Mouse (Mus musculus) forebrain, embryonic 13.5 days (tissue): ENCODE measurements around the gene 6030468B19Rik. TPM values are rescaled to one million over a fixed set of nuclear protein-coding genes. Genes with fewer than 3 reads are reported as not detected.
"Not testable (repeated sequence)": the region's sequence is repeated elsewhere in the genome, so short reads cannot be mapped to it uniquely, and the experiment has no call there.

Experiments used
- ATAC-seq: fragments of 200-750 bp; cut with Nextera tagmentation; 2 replicates; pipeline ENCODE4 v1.8.0; 2017
- H3K27ac ChIP-seq: fragments of 300-500 bp; sonication (generic); 2 replicates; pipeline ENCODE4 v1.5.1; 2015; ENCODE audit warnings: inconsistent platforms, mild to moderate bottlenecking, moderate library complexity
- H3K27me3 ChIP-seq: fragments of 300-500 bp; sonication (generic); 2 replicates; pipeline ENCODE4 v1.6.1; 2015; ENCODE audit warnings: mild to moderate bottlenecking, inconsistent platforms
- H3K36me3 ChIP-seq: fragments of 300-500 bp; sonication (generic); 2 replicates; pipeline ENCODE4 v1.6.1; 2015; ENCODE audit warnings: mild to moderate bottlenecking, inconsistent platforms; ENCODE audit not compliant: poor library complexity, severe bottlenecking
- H3K4me1 ChIP-seq: fragments of 300-500 bp; sonication (generic); 2 replicates; pipeline ENCODE4 v1.6.1; 2015; ENCODE audit warnings: inconsistent platforms
- H3K4me2 ChIP-seq: fragments of 300-500 bp; sonication (generic); 2 replicates; pipeline ENCODE4 v1.6.1; 2015; ENCODE audit warnings: inconsistent platforms, mild to moderate bottlenecking, moderate library complexity
- H3K4me3 ChIP-seq: fragments of 300-500 bp; sonication (generic); 2 replicates; pipeline ENCODE4 v1.5.1; 2015; ENCODE audit warnings: mild to moderate bottlenecking, inconsistent platforms
- H3K9ac ChIP-seq: fragments of 300-500 bp; sonication (generic); 2 replicates; pipeline ENCODE4 v1.6.1; 2015; ENCODE audit warnings: mild to moderate bottlenecking, inconsistent platforms
- H3K9me3 ChIP-seq: fragments of 300-500 bp; sonication (generic); replicated peaks from 2 replicates; pipeline ENCODE4 v1.6.1; 2016; ENCODE audit warnings: inconsistent platforms
- WGBS: fragments of 180-500 bp; shearing (Covaris S2); methylation state at CpG from one replicate; pipeline ENCODE4 v1.1.7; 2015; 5-methylcytosine and 5-hydroxymethylcytosine counted together
- polyA plus RNA-seq: library from polyadenylated mRNA; unstranded; fragments of >200 nt; fragmentation: Nextera tagmentation; extraction: Ambion mirVana; gene quantifications from 2 replicates; pipeline ENCODE4 v1.2.1, GENCODE M21; 2015

The 6030468B19Rik gene
- polyA plus RNA-seq, 1 experiment from 2014 or later: not detected

- under 1% methylated on average over 34 of the region's 34 CpGs for WGBS
- Histone ChIP-seq H3K27ac (peak within 1 kb of the TSS; percentile 89), H3K4me2 (peak within 1 kb of the TSS; percentile 86), H3K9me3 (no peaks in the 10 kb centered on the region), H3K36me3 (peaks cover 33% of the 10 kb centered on the region), H3K4me1 (peaks cover 63% of the 10 kb centered on the region), H3K27me3 (no peaks in the 10 kb centered on the region), H3K4me3 (peak within 1 kb of the TSS; percentile 56), H3K9ac (peak within 1 kb of the TSS; percentile 82)
- ATAC-seq: peak; percentile 72
Measured at GRCm38 (mm10) chr11:117825333-117826101, 28.1 kb downstream of the 6030468B19Rik start, which contains the start of the genes Afmid and Tk1. Gene Afmid (plus strand): TSS chr11:117825924. Gene Tk1 (minus strand): TSS chr11:117826092.

- Histone ChIP-seq H3K27me3 (no peaks in the 10 kb centered on the region), H3K27ac (peak overlapping the region; percentile 89), H3K9ac (peak overlapping the region; percentile 82), H3K4me3 (peak overlapping the region; percentile 56), H3K9me3 (no peaks in the 10 kb centered on the region), H3K36me3 (peaks cover 27% of the 10 kb centered on the region), H3K4me2 (peak overlapping the region; percentile 86), H3K4me1 (peaks cover 63% of the 10 kb centered on the region)
- ATAC-seq: no peak; the same call in 1 of the 2 replicates
- WGBS: 3% methylated on average over 5 of the region's 5 CpGs
Measured at GRCm38 (mm10) chr11:117826164-117826563, 28.7 kb downstream of the 6030468B19Rik start.

DNA sequence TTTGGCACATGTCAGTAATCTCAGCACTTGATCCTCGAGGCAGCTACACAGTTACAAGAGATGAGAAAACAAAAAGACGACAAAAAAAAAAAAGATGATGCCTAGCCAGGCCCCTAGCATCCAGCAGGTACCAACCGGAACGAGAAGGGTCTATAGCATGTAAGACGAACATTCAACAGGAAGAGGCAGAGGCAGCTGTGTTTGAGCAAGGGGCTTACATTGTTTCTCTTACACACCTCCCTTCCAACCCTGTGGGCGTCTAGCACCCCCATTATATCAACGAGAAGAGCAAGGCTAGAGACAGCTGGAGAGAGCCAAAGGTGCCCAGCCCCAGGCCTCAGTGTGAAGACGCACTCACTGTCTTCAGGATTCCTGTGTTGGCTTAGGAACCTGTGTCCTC lies 29.5 kb downstream of the 6030468B19Rik start:
- 0 out of 2 replicates have a peak overlapping the region, but pooled peaks have one; percentile 26 for H3K9ac ChIP-seq

DNA sequence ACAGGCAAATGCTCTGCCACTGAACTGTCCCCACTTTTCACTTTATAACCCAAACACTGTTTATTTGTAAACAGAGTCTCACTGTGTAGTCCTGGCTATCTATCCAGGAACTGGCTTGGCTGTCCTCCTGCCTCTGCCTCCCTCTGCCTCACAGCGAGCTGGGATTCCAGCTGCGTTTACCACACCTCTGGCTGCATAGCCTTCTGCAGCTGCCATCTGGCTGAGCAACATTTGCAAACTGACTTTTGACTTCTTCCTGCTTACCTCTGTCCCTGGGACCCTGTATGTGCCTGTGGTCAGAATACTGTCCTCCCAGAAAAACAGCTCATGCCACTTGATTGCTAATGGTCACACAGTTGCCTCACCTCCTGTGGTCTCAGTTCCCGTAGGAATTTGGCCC lies 29.9 kb downstream of the 6030468B19Rik start:
- H3K36me3 ChIP-seq: peaks cover 15% of the 10 kb centered on the region
- 0 out of 2 replicates have a peak overlapping the region, but pooled peaks have one; percentile 86 for H3K4me2 ChIP-seq
- H3K4me3 ChIP-seq: no peak overlapping the region
- H3K9ac ChIP-seq: 0 out of 2 replicates have a peak overlapping the region, but pooled peaks have one; percentile 26
- no peaks in the 10 kb centered on the region for H3K27me3 ChIP-seq
- WGBS: 77% methylated on average over 3 of the region's 3 CpGs
- H3K9me3 ChIP-seq: no peaks in the 10 kb centered on the region
- no peak for ATAC-seq
- no peak overlapping the region for H3K27ac ChIP-seq
- H3K4me1 ChIP-seq: peaks cover 71% of the 10 kb centered on the region

More for the DNA sequence above, 29.5 kb downstream of the 6030468B19Rik start:
- Histone ChIP-seq H3K27me3 (no peaks in the 10 kb centered on the region), H3K27ac (peak overlapping the region; percentile 89; the same call in 1 of the 2 replicates), H3K36me3 (peaks cover 19% of the 10 kb centered on the region), H3K4me3 (no peak overlapping the region), H3K4me1 (peaks cover 66% of the 10 kb centered on the region), H3K9me3 (no peaks in the 10 kb centered on the region), H3K4me2 (peak overlapping the region; percentile 86)
- WGBS: 74% methylated on average over 8 of the region's 8 CpGs
- ATAC-seq: no peak

GRCm38 (mm10) chr11:117828149-117828887 lies 30.9 kb downstream of the 6030468B19Rik start:
- 73% methylated on average over 18 of the region's 18 CpGs for WGBS
- Histone ChIP-seq H3K27ac (peak overlapping the region; percentile 41; the same call in 1 of the 2 replicates), H3K4me2 (no peak overlapping the region), H3K9me3 (no peaks in the 10 kb centered on the region), H3K9ac (peak overlapping the region; percentile 26; the same call in 1 of the 2 replicates), H3K36me3 (peaks cover 6% of the 10 kb centered on the region; the same call in 1 of the 2 replicates), H3K4me3 (no peak overlapping the region), H3K4me1 (peaks cover 69% of the 10 kb centered on the region), H3K27me3 (no peaks in the 10 kb centered on the region)
- ATAC-seq: no peak

- Histone ChIP-seq H3K4me2 (no peak overlapping the region), H3K36me3 (no peaks in the 10 kb centered on the region), H3K27me3 (no peaks in the 10 kb centered on the region), H3K27ac (peak overlapping the region; percentile 41), H3K4me3 (no peak overlapping the region), H3K9ac (0 out of 2 replicates have a peak overlapping the region, but pooled peaks have one; percentile 3), H3K4me1 (peaks cover 62% of the 10 kb centered on the region), H3K9me3 (no peaks in the 10 kb centered on the region)
- 57% methylated on average over 9 of the region's 9 CpGs for WGBS
- no peak for ATAC-seq
Measured at GRCm38 (mm10) chr11:117828888-117829604, 31.6 kb downstream of the 6030468B19Rik start.

GRCm38 (mm10) chr11:117829671-117830215 lies 32.3 kb downstream of the 6030468B19Rik start:
- WGBS: 88% methylated on average over 2 of the region's 2 CpGs
- Histone ChIP-seq H3K4me3 (no peak overlapping the region), H3K36me3 (no peaks in the 10 kb centered on the region), H3K4me2 (no peak overlapping the region), H3K27ac (no peak overlapping the region), H3K9me3 (no peaks in the 10 kb centered on the region), H3K27me3 (no peaks in the 10 kb centered on the region), H3K4me1 (peaks cover 56% of the 10 kb centered on the region), H3K9ac (no peak overlapping the region)
- ATAC-seq: no peak

GRCm38 (mm10) chr11:117830401-117830800 lies 32.9 kb downstream of the 6030468B19Rik start:
- H3K9me3 ChIP-seq: no peaks in the 10 kb centered on the region
- 65% methylated on average over 9 of the region's 9 CpGs for WGBS
- peaks cover 50% of the 10 kb centered on the region for H3K4me1 ChIP-seq
- H3K9ac ChIP-seq: no peak overlapping the region
- ATAC-seq: no peak
- H3K36me3 ChIP-seq: no peaks in the 10 kb centered on the region
- H3K27me3 ChIP-seq: no peaks in the 10 kb centered on the region
- no peak overlapping the region for H3K4me2 ChIP-seq
- no peak overlapping the region for H3K27ac ChIP-seq
- H3K4me3 ChIP-seq: no peak overlapping the region

- peak; percentile 77 for ATAC-seq
- H3K4me2 ChIP-seq: peak overlapping the region; percentile 60
- H3K27me3 ChIP-seq: no peaks in the 10 kb centered on the region
- peak overlapping the region; percentile 2; the same call in 1 of the 2 replicates for H3K27ac ChIP-seq
- peak overlapping the region; percentile 22; the same call in 1 of the 2 replicates for H3K9ac ChIP-seq
- peak overlapping the region; percentile 34 for H3K4me3 ChIP-seq
- peaks cover 37% of the 10 kb centered on the region for H3K4me1 ChIP-seq
- no peaks in the 10 kb centered on the region for H3K36me3 ChIP-seq
- H3K9me3 ChIP-seq: no peaks in the 10 kb centered on the region
- WGBS: 18% methylated on average over 28 of the region's 28 CpGs
Measured at GRCm38 (mm10) chr11:117832086-117832969, 34.9 kb downstream of the 6030468B19Rik start.

DNA sequence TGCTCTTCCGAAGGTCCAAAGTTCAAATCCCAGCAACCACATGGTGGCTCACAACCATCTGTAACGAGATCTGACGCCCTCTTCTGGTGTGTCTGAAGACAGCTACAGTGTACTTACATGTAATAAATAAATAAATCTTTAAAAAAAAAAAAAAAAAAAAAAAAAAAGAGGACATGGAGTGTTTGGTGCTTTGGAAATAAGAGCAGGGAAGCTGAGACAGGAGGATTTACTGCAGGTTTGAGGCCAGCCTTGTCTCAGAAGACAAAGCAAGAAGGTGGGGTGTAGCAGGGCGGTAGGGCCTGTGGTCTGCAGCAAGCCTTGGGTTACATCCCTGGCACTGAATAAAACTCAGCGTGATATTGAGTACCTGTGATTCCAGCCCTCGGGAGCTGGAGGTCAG lies 36.0 kb downstream of the 6030468B19Rik start:
- not testable (repeated sequence) for H3K27me3 ChIP-seq, ATAC-seq, H3K9ac ChIP-seq, H3K9me3 ChIP-seq, H3K36me3 ChIP-seq, H3K4me3 ChIP-seq, H3K27ac ChIP-seq, H3K4me2 ChIP-seq
- WGBS: 79% methylated on average over 6 of the region's 6 CpGs
- peaks cover 25% of the 10 kb centered on the region for H3K4me1 ChIP-seq
